Mouse (Mus musculus) heart, embryonic 12.5 days (tissue): ENCODE results near the gene Cst3. TPM values are rescaled to one million over a fixed set of nuclear protein-coding genes. Genes with fewer than 3 reads are reported as not detected.

Experiments
- ATAC-seq: fragments of 200-750 bp; cut with Nextera tagmentation; 2 replicates; pipeline ENCODE4 v1.8.0; 2017; ENCODE audit warnings: moderate TSS enrichment, moderate library complexity; ENCODE audit not compliant: insufficient number of reproducible peaks, low FRiP score
- H3K27ac ChIP-seq: fragments of 300-500 bp; sonication (generic); 2 replicates; pipeline ENCODE4 v1.5.1; 2016; ENCODE audit warnings: mild to moderate bottlenecking, moderate library complexity; ENCODE audit not compliant: poor library complexity, severe bottlenecking
- H3K27me3 ChIP-seq: fragments of 300-500 bp; sonication (generic); replicated peaks from 2 replicates; pipeline ENCODE4 v1.6.1; 2016; ENCODE audit warnings: mild to moderate bottlenecking, moderate library complexity
- H3K36me3 ChIP-seq: fragments of 300-500 bp; sonication (generic); 2 replicates; pipeline ENCODE4 v1.6.1; 2016; ENCODE audit warnings: mild to moderate bottlenecking, moderate library complexity
- H3K4me1 ChIP-seq: fragments of 300-500 bp; sonication (generic); replicated peaks from 2 replicates; pipeline ENCODE4 v1.6.1; 2016; ENCODE audit warnings: mild to moderate bottlenecking
- H3K4me2 ChIP-seq: fragments of 300-500 bp; sonication (generic); 2 replicates; pipeline ENCODE4 v1.6.1; 2016; ENCODE audit warnings: mild to moderate bottlenecking, moderate library complexity
- H3K4me3 ChIP-seq: fragments of 300-500 bp; sonication (generic); 2 replicates; pipeline ENCODE4 v1.5.1; 2016; ENCODE audit warnings: mild to moderate bottlenecking
- H3K9ac ChIP-seq: fragments of 300-500 bp; sonication (generic); 2 replicates; pipeline ENCODE4 v1.6.1; 2016; ENCODE audit warnings: mild to moderate bottlenecking, moderate library complexity
- H3K9me3 ChIP-seq: fragments of 300-500 bp; sonication (generic); replicated peaks from 2 replicates; pipeline ENCODE4 v1.6.1; 2016; ENCODE audit warnings: mild to moderate bottlenecking, moderate library complexity
- WGBS: fragments of 180-500 bp; shearing (Covaris S2); methylation state at CpG from one replicate; pipeline ENCODE4 v1.1.7; 2016; 5-methylcytosine and 5-hydroxymethylcytosine counted together
- polyA plus RNA-seq: library from polyadenylated mRNA; unstranded; fragments of >200 nt; fragmentation: Nextera tagmentation; extraction: Ambion mirVana; gene quantifications from 2 replicates; pipeline ENCODE4 v1.2.1, GENCODE M21; 2016

Cst3 gene
- polyA plus RNA-seq, 1 experiment from 2014 or later = 758 TPM

DNA sequence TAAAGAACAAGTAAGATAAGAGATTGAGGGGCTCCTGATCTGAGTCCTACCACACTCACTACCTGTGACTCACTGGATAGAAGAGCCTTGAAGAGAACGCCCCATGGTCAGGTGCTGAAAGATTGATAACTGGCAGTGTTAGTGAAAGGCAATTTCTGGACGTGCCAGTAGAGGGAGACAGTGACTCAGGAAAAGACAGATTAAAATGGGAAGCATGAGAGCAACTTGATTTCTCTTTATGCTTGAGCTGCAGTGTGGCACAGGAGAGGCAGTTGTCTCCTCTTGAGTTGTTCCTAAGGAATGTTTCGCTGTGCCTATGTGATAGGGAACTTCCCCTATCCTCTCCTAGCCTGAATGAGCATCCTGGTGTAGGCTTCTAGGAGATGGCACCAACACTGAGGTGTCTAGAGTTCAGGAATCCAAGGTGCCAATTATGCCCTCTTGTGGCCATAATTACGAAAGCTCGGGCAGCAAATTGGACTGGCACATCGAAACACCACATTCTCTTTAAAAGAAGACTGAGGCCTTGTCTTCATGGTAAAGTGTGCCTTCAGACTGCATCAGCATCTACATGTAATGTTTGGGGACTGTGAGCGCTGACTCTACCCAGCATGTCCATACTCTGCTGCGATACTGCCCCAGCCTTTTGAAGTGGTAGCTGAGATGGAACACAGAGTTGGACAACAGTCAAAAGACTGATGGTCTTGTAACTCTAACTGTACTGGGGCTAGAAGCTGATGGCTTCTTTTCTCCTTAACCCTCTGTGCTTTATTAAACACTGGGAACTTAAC, 24.2 kb downstream of the Cst3 start:
- Histone ChIP-seq H3K4me1 (no peaks in the 10 kb centered on the region), H3K9ac (no peak overlapping the region), H3K9me3 (peaks cover 4% of the 10 kb centered on the region; the same call in 1 of the 2 replicates), H3K27me3 (no peaks in the 10 kb centered on the region), H3K36me3 (no peaks in the 10 kb centered on the region), H3K4me2 (peak overlapping the region; percentile 40; the same call in 1 of the 2 replicates), H3K4me3 (no peak overlapping the region), H3K27ac (no peak overlapping the region)
- peak; percentile 57; the same call in 1 of the 2 replicates for ATAC-seq
- WGBS = 41% methylated on average over 8 of the region's 8 CpGs

DNA sequence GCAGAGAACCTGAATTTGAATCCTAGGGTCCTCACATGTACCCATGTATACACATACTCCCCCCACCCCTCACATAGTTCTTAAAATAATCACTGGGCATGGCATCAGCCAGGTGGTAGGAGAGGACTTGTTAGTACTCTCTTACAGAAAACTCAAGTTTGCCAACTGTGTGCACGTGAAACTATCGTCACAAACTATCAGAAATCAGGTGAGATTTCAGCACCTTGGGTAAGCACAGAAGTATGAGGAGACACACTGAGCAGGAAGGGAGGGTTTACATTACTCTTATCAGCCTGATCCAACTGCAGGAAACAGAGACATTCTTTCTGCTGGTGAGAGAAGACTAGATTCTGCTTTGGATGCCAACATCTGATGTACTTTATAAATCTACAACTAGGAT, 36.3 kb downstream of the Cst3 start:
- WGBS = 53% methylated on average over 2 of the region's 2 CpGs
- Histone ChIP-seq H3K27ac (no peak overlapping the region), H3K4me3 (no peak overlapping the region), H3K36me3 (no peaks in the 10 kb centered on the region), H3K27me3 (no peaks in the 10 kb centered on the region), H3K9me3 (no peaks in the 10 kb centered on the region), H3K9ac (no peak overlapping the region), H3K4me1 (no peaks in the 10 kb centered on the region), H3K4me2 (no peak overlapping the region)
- ATAC-seq = no peak

DNA sequence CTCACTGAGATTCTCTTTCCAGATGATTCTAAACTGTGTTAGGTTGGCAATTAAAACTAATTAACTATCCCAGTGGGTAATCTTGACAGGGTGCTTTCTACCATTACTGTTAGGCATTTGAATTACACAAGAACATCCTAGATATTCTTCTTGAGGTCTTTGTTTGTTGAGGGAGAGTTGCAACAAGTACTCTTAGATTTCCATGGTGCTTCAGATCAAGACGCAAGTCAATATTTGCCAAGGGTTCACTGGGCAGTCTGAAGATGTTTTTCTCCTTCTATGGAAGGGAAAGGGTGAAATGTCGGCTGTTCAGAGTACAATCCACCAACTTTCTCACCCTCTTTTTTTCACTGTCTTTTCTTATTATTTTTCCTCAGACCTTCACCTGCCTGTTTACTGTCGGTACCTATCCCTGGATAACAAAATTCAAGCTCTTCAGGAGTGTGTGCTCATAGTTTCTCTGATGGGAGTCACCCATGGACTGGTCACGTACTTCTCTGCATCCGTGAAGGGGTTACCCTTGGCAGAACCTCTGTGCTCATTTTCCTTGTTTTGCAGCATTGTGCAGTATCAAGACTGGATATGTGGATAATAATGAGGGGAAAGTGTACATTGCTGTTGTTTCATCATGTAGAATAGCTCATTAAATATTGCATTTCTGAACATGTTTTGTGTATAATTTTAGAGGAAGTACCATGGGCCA, 37.3 kb downstream of the Cst3 start:
- Histone ChIP-seq H3K4me2 (no peak overlapping the region), H3K4me1 (no peaks in the 10 kb centered on the region), H3K27ac (no peak overlapping the region), H3K9me3 (no peaks in the 10 kb centered on the region), H3K27me3 (no peaks in the 10 kb centered on the region), H3K9ac (no peak overlapping the region), H3K36me3 (no peaks in the 10 kb centered on the region), H3K4me3 (no peak overlapping the region)
- ATAC-seq = no peak
- 82% methylated on average over 5 of the region's 5 CpGs for WGBS

DNA sequence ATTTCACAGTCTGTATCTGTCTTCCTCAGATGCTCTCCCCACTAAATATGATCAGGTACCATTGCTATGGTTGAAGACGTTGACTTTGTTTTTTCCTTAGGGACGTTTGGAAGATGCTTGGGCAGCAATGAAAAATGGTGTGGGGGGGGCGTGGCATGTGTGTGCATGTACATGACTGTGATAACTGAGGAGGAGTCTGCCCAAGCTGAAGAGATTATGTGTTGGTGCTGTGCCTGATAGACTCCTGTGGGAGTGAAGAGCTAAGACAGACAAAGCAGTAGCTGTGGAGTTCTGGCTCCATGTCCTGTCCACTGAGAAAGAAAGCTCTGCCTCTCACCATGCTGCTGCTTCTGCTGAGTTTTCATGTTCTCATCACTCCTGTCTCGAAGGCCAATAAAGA, 40.6 kb downstream of the Cst3 start, which contains the start of gene Cst9:
Cst9 (plus strand) TSS at position 236 of the 400 bp plus-strand sequence.
- 67% methylated on average over 4 of the region's 4 CpGs for WGBS
- no peaks in the 10 kb centered on the region for H3K4me1 ChIP-seq
- no peak for ATAC-seq
- no peaks in the 10 kb centered on the region for H3K27me3 ChIP-seq
- H3K4me3 ChIP-seq = no peak within 1 kb of the TSS
- no peak within 1 kb of the TSS for H3K27ac ChIP-seq
- H3K9me3 ChIP-seq = no peaks in the 10 kb centered on the region
- no peak within 1 kb of the TSS for H3K4me2 ChIP-seq
- no peaks in the 10 kb centered on the region for H3K36me3 ChIP-seq
- H3K9ac ChIP-seq = no peak within 1 kb of the TSS

DNA sequence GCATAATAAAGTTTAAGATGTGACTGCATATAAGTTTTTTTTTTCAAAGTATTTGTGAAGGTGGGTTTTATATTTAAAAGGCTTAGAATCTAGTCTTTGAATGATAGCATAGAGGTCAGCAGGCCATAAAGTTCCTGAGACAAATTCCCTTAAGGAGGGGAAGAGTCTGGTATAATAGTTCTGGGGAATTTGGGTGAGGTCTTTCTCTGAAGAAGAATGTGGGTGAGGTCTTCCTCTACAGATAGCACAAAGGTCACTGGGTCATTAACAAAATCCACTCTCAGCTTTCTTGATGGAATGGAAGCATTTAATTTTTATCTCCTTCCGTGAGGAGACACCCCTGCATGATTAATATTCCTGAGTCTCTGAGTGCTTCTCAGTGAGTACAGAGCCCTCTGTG, 49.5 kb downstream of the Cst3 start:
- Histone ChIP-seq H3K4me2 (no peak overlapping the region), H3K9me3 (no peaks in the 10 kb centered on the region), H3K36me3 (no peaks in the 10 kb centered on the region), H3K27me3 (no peaks in the 10 kb centered on the region), H3K4me1 (no peaks in the 10 kb centered on the region), H3K4me3 (no peak overlapping the region), H3K27ac (no peak overlapping the region), H3K9ac (no peak overlapping the region)
- ATAC-seq = no peak
- 32% methylated on average over 1 of the region's 1 CpGs for WGBS

Other genes starting within 250 kb of the Cst3 start
- gene Nxt1, start 203.1 kb downstream of the Cst3 start, polyA plus RNA-seq = 53.5 and 59.7 TPM in 2 replicates
- gene Gzf1, start 194.7 kb downstream of the Cst3 start, polyA plus RNA-seq = 17.7 and 18.8 TPM in 2 replicates
- gene Napb, start 143.2 kb downstream of the Cst3 start, polyA plus RNA-seq = 2.8 and 2.9 TPM in 2 replicates
- not detected in 2 replicates for gene Cstl1, start 125.3 kb downstream of the Cst3 start, polyA plus RNA-seq
- gene Cst11, start 104.2 kb downstream of the Cst3 start, polyA plus RNA-seq = not detected in 2 replicates
- not detected in 2 replicates for gene 8030411F24Rik, start 93.7 kb downstream of the Cst3 start, polyA plus RNA-seq
- gene Cst12, start 86.3 kb downstream of the Cst3 start, polyA plus RNA-seq = not detected in 2 replicates
- gene Cst8, start 76.9 kb downstream of the Cst3 start, polyA plus RNA-seq = not detected in 2 replicates
- not detected in 2 replicates for gene Cst13, start 55.6 kb downstream of the Cst3 start, polyA plus RNA-seq
- 1.2 and 1.8 TPM in 2 replicates for gene Cst9, start 40.5 kb downstream of the Cst3 start, polyA plus RNA-seq
- gene 9230104L09Rik, start 10.7 kb downstream of the Cst3 start, polyA plus RNA-seq = 0.48 TPM in 1 of 2 replicates, not detected in the other
- gene Gm1330, start 127.6 kb upstream of the Cst3 start, polyA plus RNA-seq = not detected in 2 replicates
- not detected in 2 replicates for gene Gm10750, start 141.5 kb upstream of the Cst3 start, polyA plus RNA-seq